Mouse (Mus musculus): Measurements from ENCODE around the gene Elk1. TPM values are rescaled to one million over a fixed set of nuclear protein-coding genes. Genes with fewer than 3 reads are reported as not detected.

Elk1 gene
- polyA plus RNA-seq (2015; fragmentation: Nextera tagmentation; extraction: Ambion mirVana): 23.4 and 26.5 TPM in 2 replicates

DNA sequence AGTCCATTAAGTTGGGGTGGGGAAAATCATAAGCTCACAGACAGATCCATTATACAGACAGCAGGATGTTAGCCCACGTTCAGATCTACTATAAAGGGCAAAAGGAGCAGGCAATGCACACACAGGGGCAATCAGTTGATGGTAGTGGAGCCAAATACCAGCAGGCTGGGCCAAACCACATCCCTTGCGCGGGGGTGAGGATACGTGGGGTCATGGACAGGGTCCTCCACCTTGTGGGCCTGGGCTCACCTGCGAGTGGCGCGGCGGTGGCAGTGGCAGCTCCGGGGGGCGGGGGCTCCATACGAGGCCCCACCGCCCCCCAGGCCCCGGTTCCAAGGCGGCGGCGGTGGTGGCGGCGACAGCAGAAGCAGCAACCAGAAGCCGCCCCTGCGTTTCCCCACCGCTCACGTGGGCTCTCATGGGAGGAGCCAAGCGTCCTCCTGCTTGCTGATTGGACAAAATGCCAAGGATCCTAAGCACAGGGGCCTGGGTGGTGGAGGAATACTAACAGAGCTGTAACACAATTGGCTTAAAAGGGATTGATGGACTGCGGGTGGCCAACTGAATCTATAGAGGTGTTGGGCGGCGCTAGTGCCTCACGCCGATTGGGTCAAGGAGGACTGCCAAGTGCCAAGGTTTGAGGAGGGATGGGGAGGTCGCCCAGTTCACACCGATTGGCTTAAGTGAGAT, at the start of gene Elk1:
Gene Elk1, minus strand, starts transcription at position 418 of the 690 bp plus-strand sequence.
- Histone ChIP-seq H3K9ac (replicated peaks) (peak within 1 kb of the TSS; percentile 67), H3K36me3 (no peaks in the 10 kb centered on the region), H3K27me3 (no peaks in the 10 kb centered on the region), H3K4me1 (peaks cover 14% of the 10 kb centered on the region), H3K9me3 (no peaks in the 10 kb centered on the region), H3K4me3 (peak within 1 kb of the TSS; percentile 70), H3K27ac (replicated peaks) (peak within 1 kb of the TSS; percentile 82), H3K4me2 (replicated peaks) (peak within 1 kb of the TSS; percentile 46)
- 25% methylated on average over 30 of the region's 30 CpGs for WGBS
- peak; percentile 98 for ATAC-seq (replicated peaks)

GRCm38 (mm10) chrX:20980901-20981300, 30.5 kb upstream of the Elk1 start:
- no peak overlapping the region for H3K27ac ChIP-seq (replicated peaks)
- ATAC-seq (replicated peaks): no peak
- no peaks in the 10 kb centered on the region for H3K27me3 ChIP-seq
- H3K9me3 ChIP-seq: no peaks in the 10 kb centered on the region
- no peaks in the 10 kb centered on the region for H3K36me3 ChIP-seq
- no peak overlapping the region for H3K9ac ChIP-seq (replicated peaks)
- WGBS: 57% methylated on average over 1 of the region's 1 CpGs
- no peaks in the 10 kb centered on the region for H3K4me1 ChIP-seq
- H3K4me3 ChIP-seq: no peak overlapping the region
- no peak overlapping the region for H3K4me2 ChIP-seq (replicated peaks)

DNA sequence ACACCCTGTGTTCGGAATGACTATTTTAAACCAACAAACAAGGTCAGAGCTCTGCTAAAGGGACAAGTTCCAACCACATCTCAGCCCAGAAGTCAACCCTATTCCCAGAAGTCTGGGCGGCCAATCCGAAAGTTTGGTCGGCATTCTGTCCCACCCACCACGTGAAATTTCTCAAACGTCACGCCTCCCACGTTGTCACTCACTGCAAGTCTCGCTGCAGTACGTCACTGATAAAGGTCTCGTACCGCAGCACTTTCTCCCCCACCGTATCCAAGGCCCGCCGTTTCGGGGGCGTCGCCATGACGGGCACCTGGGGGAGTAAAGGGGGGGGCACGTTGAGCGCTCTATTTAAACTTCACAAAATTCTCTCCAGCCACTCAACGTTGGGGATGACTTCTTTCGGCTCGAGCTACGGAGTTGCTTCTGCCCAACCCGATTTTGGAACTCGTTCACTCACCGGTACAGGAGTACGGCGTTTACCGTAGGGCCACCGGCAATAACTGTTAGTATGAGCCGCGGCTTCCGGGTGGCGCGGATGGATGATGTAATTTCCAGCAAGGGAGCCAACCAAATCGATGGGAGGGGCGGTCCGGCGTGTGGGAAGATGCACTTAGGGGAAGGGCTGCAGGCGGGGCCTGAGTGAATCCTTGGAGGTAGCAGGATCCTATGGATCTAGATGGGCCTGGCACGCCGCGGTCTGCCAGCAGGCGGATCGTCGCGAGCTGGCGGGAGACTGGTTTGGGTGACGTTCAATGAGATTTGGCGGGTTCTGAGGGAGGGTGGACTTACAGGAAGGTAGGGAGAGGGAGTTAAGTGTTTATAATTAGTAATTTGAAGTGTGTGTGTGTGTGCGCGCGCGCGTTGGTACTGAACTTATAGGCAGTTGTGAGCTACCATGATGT, 11.3 kb upstream of the Elk1 start, which contains the start of gene Uxt:
Gene Uxt, minus strand, starts transcription at position 541 of the 902 bp plus-strand sequence.
- Histone ChIP-seq H3K4me3 (peak within 1 kb of the TSS; percentile 56), H3K4me2 (replicated peaks) (peak within 1 kb of the TSS; percentile 43), H3K9me3 (no peaks in the 10 kb centered on the region), H3K36me3 (peaks cover 3% of the 10 kb centered on the region; the same call in 1 of the 2 replicates), H3K4me1 (peaks cover 6% of the 10 kb centered on the region; the same call in 1 of the 2 replicates), H3K27me3 (no peaks in the 10 kb centered on the region), H3K9ac (replicated peaks) (peak within 1 kb of the TSS; percentile 52), H3K27ac (replicated peaks) (peak within 1 kb of the TSS; percentile 84)
- WGBS: 15% methylated on average over 57 of the region's 57 CpGs
- peak; percentile 98 for ATAC-seq (replicated peaks)

DNA sequence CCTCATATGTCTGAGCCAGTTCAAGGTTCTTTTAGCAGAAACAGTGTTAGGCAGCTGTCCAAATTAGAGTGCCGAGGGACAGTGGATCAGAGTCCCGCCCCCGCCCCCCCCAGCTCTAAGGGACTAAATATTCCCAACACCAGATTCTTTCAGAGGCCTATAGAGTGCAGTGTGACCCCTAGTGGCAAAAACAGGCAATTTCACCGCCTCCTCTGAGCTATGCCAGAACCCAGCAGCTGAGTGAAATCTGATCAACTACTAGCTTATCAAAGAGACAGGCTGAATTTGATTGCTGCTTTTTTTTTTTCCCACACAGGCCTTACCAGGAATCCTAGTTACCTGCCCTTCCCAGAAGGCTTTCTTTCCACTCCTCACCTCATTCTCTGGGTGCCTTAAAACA, 4.4 kb downstream of the Elk1 start:
- Histone ChIP-seq H3K36me3 (no peaks in the 10 kb centered on the region), H3K4me2 (replicated peaks) (no peak overlapping the region), H3K27me3 (no peaks in the 10 kb centered on the region), H3K9ac (replicated peaks) (no peak overlapping the region), H3K4me3 (no peak overlapping the region), H3K4me1 (peaks cover 14% of the 10 kb centered on the region), H3K27ac (replicated peaks) (no peak overlapping the region), H3K9me3 (no peaks in the 10 kb centered on the region)
- 16% methylated on average over 4 of the region's 4 CpGs for WGBS
- no peak for ATAC-seq (replicated peaks)

- Histone ChIP-seq H3K4me1 (no peaks in the 10 kb centered on the region), H3K27me3 (no peaks in the 10 kb centered on the region), H3K4me3 (no peak overlapping the region), H3K27ac (replicated peaks) (no peak overlapping the region), H3K36me3 (peaks cover 14% of the 10 kb centered on the region; the same call in 1 of the 2 replicates), H3K4me2 (replicated peaks) (no peak overlapping the region), H3K9ac (replicated peaks) (no peak overlapping the region), H3K9me3 (no peaks in the 10 kb centered on the region)
- ATAC-seq (replicated peaks): no peak
- 93% methylated on average over 1 of the region's 1 CpGs for WGBS
Measured at GRCm38 (mm10) chrX:20931963-20932362, 18.4 kb downstream of the Elk1 start.

GRCm38 (mm10) chrX:20931364-20931763, 19.0 kb downstream of the Elk1 start, which contains the start of gene Cfp:
Cfp (minus strand) TSS chrX:20931555.
- no peak within 1 kb of the TSS for H3K27ac ChIP-seq (replicated peaks)
- no peaks in the 10 kb centered on the region for H3K9me3 ChIP-seq
- H3K4me1 ChIP-seq: no peaks in the 10 kb centered on the region
- H3K9ac ChIP-seq (replicated peaks): no peak within 1 kb of the TSS
- peaks cover 15% of the 10 kb centered on the region; the same call in 1 of the 2 replicates for H3K36me3 ChIP-seq
- H3K4me2 ChIP-seq (replicated peaks): no peak within 1 kb of the TSS
- no peak for ATAC-seq (replicated peaks)
- no peak within 1 kb of the TSS for H3K4me3 ChIP-seq
- 81% methylated on average over 1 of the region's 1 CpGs for WGBS
- H3K27me3 ChIP-seq: no peaks in the 10 kb centered on the region

DNA sequence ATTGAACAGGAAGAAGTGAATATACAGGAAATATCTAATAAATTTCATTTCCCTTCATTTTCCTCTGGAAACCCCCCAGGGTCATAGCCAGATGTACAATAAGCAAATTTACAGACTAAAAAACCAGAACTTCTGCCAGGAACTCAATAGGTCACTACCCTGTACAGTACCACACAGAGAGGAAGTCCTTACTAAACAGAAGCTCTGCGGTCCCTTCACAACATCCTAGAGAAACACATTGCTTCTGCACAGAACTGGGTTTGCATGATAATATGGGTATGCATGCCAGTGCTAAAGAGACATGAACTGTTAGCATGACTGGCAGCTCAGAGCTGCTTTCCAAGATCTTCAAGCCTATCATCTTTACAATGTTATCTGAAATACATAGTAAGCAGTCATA, 20.5 kb downstream of the Elk1 start:
- no peaks in the 10 kb centered on the region for H3K9me3 ChIP-seq
- H3K4me3 ChIP-seq: no peak overlapping the region
- no peak for ATAC-seq (replicated peaks)
- H3K27ac ChIP-seq (replicated peaks): no peak overlapping the region
- no peak overlapping the region for H3K4me2 ChIP-seq (replicated peaks)
- H3K9ac ChIP-seq (replicated peaks): no peak overlapping the region
- peaks cover 12% of the 10 kb centered on the region; the same call in 1 of the 2 replicates for H3K36me3 ChIP-seq
- no peaks in the 10 kb centered on the region for H3K4me1 ChIP-seq
- WGBS: 96% methylated on average over 1 of the region's 1 CpGs
- H3K27me3 ChIP-seq: no peaks in the 10 kb centered on the region

DNA sequence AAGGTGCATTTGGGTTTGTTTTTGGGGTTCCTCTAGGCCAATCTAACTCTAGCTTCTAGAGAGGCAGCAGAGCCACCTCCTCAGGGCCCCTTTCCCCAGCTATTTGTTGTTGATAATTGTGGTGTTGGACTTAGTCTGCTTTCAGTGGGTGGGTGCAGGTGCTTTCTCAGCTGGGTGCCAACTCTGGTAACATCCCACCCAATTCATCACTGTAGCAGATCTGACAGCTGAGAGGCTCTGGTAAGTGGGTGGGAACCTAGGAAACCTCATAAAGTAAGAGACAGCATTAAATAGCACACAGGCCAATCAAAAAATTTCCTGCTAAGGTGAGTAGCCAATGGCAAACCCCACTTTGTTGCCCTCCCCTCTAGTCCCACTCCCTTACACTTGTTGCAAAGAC, 25.4 kb downstream of the Elk1 start:
- H3K4me2 ChIP-seq (replicated peaks): no peak overlapping the region
- H3K27ac ChIP-seq (replicated peaks): no peak overlapping the region
- no peak for ATAC-seq (replicated peaks)
- H3K4me3 ChIP-seq: no peak overlapping the region
- H3K9me3 ChIP-seq: no peaks in the 10 kb centered on the region
- peaks cover 10% of the 10 kb centered on the region; the same call in 1 of the 2 replicates for H3K36me3 ChIP-seq
- 0 out of 2 replicates have a peak, but pooled peaks cover 2% of the 10 kb centered on the region for H3K4me1 ChIP-seq
- H3K9ac ChIP-seq (replicated peaks): no peak overlapping the region
- no peaks in the 10 kb centered on the region for H3K27me3 ChIP-seq

- no peak overlapping the region for H3K4me3 ChIP-seq
- H3K27ac ChIP-seq (replicated peaks): no peak overlapping the region
- no peak for ATAC-seq (replicated peaks)
- 87% methylated on average over 1 of the region's 1 CpGs for WGBS
- no peak overlapping the region for H3K4me2 ChIP-seq (replicated peaks)
- no peaks in the 10 kb centered on the region for H3K27me3 ChIP-seq
- H3K9ac ChIP-seq (replicated peaks): no peak overlapping the region
- peaks cover 9% of the 10 kb centered on the region; the same call in 1 of the 2 replicates for H3K36me3 ChIP-seq
- H3K9me3 ChIP-seq: no peaks in the 10 kb centered on the region
- H3K4me1 ChIP-seq: peaks cover 10% of the 10 kb centered on the region; the same call in 1 of the 2 replicates
Measured at GRCm38 (mm10) chrX:20923506-20923905, 26.9 kb downstream of the Elk1 start.

DNA sequence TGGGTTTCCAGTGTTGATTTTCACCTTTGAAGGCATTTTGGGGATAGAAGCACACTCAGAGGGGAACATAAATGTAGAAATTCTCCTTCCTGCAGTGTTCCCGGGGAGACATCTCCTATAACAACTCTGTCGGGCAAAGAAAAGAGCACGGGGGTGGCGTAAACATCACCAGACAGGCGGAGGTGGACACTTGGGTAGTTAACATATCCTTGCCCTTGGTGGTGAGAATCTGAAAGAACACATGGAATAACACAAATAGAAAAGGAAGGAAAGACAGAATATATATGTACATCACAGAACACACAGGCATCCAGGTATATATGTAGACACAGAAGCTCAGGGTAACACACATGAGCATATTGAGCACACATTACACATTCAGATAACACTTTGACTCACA, 29.0 kb downstream of the Elk1 start:
- no peak; the same call in 1 of the 2 replicates for ATAC-seq (replicated peaks)
- no peaks in the 10 kb centered on the region for H3K27me3 ChIP-seq
- H3K9ac ChIP-seq (replicated peaks): no peak overlapping the region
- peaks cover 10% of the 10 kb centered on the region; the same call in 1 of the 2 replicates for H3K4me1 ChIP-seq
- H3K4me3 ChIP-seq: peak overlapping the region; percentile 64
- no peaks in the 10 kb centered on the region for H3K9me3 ChIP-seq
- 0 out of 2 replicates have a peak, but pooled peaks cover under 1% of the 10 kb centered on the region for H3K36me3 ChIP-seq
- peak overlapping the region; percentile 40 for H3K27ac ChIP-seq (replicated peaks)
- WGBS: 40% methylated on average over 5 of the region's 5 CpGs
- peak overlapping the region; percentile 60 for H3K4me2 ChIP-seq (replicated peaks)

DNA sequence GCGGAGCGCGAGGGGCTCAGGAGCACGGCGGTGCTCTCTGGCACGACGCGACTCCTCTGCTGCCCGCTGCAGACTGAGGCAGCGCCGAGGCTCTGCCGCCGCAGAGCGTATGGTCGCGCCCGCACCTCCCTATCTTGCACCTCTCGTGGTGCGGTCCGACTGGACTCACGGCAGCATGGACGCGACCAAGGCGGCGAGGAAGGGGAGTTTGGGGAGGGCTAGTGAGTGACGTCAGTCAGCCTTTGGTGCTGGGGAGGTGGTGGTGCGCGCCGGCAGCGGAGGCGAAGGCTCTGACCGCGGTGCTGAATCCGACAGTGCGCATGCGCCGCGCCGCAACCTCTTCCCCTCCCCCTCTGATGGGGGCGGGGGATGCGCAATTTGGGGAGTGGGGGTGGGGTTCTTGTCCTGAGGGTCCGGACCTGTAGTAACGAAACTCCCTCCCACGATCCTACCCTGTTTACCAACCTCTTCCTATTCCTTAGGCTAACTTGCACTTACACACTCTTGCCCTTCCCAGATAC, 29.5 kb downstream of the Elk1 start, which contains the start of gene Syn1:
Gene Syn1, minus strand, starts transcription at position 161 of the 521 bp plus-strand sequence.
- peaks cover 10% of the 10 kb centered on the region; the same call in 1 of the 2 replicates for H3K4me1 ChIP-seq
- no peaks in the 10 kb centered on the region for H3K27me3 ChIP-seq
- 13% methylated on average over 28 of the region's 44 CpGs for WGBS
- H3K36me3 ChIP-seq: no peaks in the 10 kb centered on the region
- peak within 1 kb of the TSS; percentile 59 for H3K9ac ChIP-seq (replicated peaks)
- ATAC-seq (replicated peaks): peak; percentile 98
- peak within 1 kb of the TSS; percentile 64 for H3K4me3 ChIP-seq
- no peaks in the 10 kb centered on the region for H3K9me3 ChIP-seq
- H3K27ac ChIP-seq (replicated peaks): peak within 1 kb of the TSS; percentile 79
- peak within 1 kb of the TSS; percentile 60 for H3K4me2 ChIP-seq (replicated peaks)
